Mouse (Mus musculus): ENCODE measurements around the gene Klhl11. TPM values are rescaled to one million over a fixed set of nuclear protein-coding genes. Genes with fewer than 3 reads are reported as not detected.

Gene Klhl11
- polyA plus RNA-seq, 1 experiment from 2014 or later = 10.9 TPM

- TF ChIP-seq CTCF (IDR thresholded peaks at IDR 0.05; ENCODE audit: low read depth) = no peak
- no peaks in the 10 kb centered on the region for H3K9me3 ChIP-seq (ENCODE audit: low read depth, low read length)
- no peak overlapping the region for H3K4me2 ChIP-seq
- H3K9ac ChIP-seq = no peak overlapping the region
- no peak for ATAC-seq (ENCODE audit: insufficient read depth)
- H3K36me3 ChIP-seq (ENCODE audit: insufficient read depth) = peaks cover 47% of the 10 kb centered on the region
- WGBS = 42% methylated on average over 9 of the region's 9 CpGs
- no peak overlapping the region for H3K4me3 ChIP-seq (ENCODE audit: low read depth, low read length)
- peak overlapping the region; percentile 49; the same call in 1 of the 2 replicates for H3K27ac ChIP-seq (ENCODE audit: low read depth)
- no peaks in the 10 kb centered on the region for H3K4me1 ChIP-seq (ENCODE audit: insufficient read depth)
- DNase-seq = peak; percentile 23
- H3K27me3 ChIP-seq (ENCODE audit: insufficient read depth, low read length) = no peaks in the 10 kb centered on the region
These were observed 43.8 kb downstream of the Klhl11 start for GRCm38 (mm10) chr11:100428612-100429199.

DNA sequence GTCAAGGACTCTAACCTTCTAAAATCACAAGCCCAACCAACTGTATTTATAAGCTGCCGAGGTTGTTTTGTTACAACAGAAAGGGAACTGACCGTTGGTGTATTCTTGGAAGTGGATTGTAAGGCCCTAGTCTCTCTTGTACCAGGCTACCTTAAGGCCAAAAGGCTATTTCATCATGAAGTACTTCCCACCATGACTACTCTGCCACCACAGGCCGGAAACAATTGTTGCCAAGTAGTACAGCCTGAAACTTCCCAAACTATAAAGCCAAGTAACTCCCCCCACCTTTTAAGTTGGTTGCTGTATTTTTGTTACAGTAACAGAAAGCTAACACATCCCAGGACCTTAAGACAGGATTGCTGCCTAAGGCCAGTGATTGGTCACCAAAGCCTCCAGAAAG is 45.7 kb downstream of the Klhl11 start:
- Histone ChIP-seq H3K36me3 (ENCODE audit: insufficient read depth) (peaks cover 54% of the 10 kb centered on the region), H3K9me3 (ENCODE audit: low read depth, low read length) (no peaks in the 10 kb centered on the region), H3K9ac (no peak overlapping the region), H3K4me1 (ENCODE audit: insufficient read depth) (no peaks in the 10 kb centered on the region), H3K4me2 (no peak overlapping the region), H3K27ac (ENCODE audit: low read depth) (no peak overlapping the region), H3K4me3 (ENCODE audit: low read depth, low read length) (no peak overlapping the region), H3K27me3 (ENCODE audit: insufficient read depth, low read length) (no peaks in the 10 kb centered on the region)
- WGBS = 80% methylated on average over 3 of the region's 3 CpGs
- no peak for ATAC-seq (ENCODE audit: insufficient read depth)
- TF ChIP-seq CTCF (IDR thresholded peaks at IDR 0.05; ENCODE audit: low read depth) = no peak
- no peak for DNase-seq

GRCm38 (mm10) chr11:100425851-100426250 is 46.7 kb downstream of the Klhl11 start:
- ATAC-seq (ENCODE audit: insufficient read depth) (peak; percentile 50; the same call in 1 of the 2 replicates), DNase-seq (peak; percentile 69)
- H3K4me3 ChIP-seq (ENCODE audit: low read depth, low read length) = no peak overlapping the region
- H3K4me2 ChIP-seq = no peak overlapping the region
- no peaks in the 10 kb centered on the region for H3K9me3 ChIP-seq (ENCODE audit: low read depth, low read length)
- peak; percentile 69 for TF ChIP-seq CTCF (IDR thresholded peaks at IDR 0.05; ENCODE audit: low read depth)
- no peaks in the 10 kb centered on the region for H3K27me3 ChIP-seq (ENCODE audit: insufficient read depth, low read length)
- H3K36me3 ChIP-seq (ENCODE audit: insufficient read depth) = peaks cover 60% of the 10 kb centered on the region
- H3K9ac ChIP-seq = no peak overlapping the region
- H3K4me1 ChIP-seq (ENCODE audit: insufficient read depth) = no peaks in the 10 kb centered on the region
- 26% methylated on average over 7 of the region's 7 CpGs for WGBS
- no peak overlapping the region for H3K27ac ChIP-seq (ENCODE audit: low read depth)

DNA sequence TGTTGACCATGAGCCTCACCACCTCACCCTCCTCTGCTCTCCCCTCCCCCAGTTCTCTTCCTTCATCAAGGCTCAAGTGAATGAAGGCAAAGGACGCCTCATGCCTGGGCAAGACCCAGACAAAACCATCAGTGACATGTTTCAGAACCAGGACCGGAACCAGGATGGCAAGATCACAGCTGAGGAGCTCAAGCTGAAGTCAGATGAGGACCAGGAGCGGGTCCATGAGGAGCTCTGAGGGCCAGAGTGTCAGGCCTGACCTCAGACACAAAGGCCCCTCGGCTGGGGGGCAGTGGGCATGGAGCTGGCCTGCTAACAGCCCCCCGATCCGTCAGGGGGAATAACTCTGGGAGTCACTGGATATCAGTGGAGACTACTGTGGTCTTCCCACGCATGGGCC is 48.7 kb downstream of the Klhl11 start:
- WGBS = 88% methylated on average over 7 of the region's 7 CpGs
- peaks cover 58% of the 10 kb centered on the region for H3K36me3 ChIP-seq (ENCODE audit: insufficient read depth)
- no peak for TF ChIP-seq CTCF (IDR thresholded peaks at IDR 0.05; ENCODE audit: low read depth)

GRCm38 (mm10) chr11:100421537-100421936 is 51.0 kb downstream of the Klhl11 start:
- Histone ChIP-seq H3K9me3 (ENCODE audit: low read depth, low read length) (no peaks in the 10 kb centered on the region), H3K4me3 (ENCODE audit: low read depth, low read length) (no peak overlapping the region), H3K4me2 (no peak overlapping the region), H3K4me1 (ENCODE audit: insufficient read depth) (no peaks in the 10 kb centered on the region), H3K27me3 (ENCODE audit: insufficient read depth, low read length) (no peaks in the 10 kb centered on the region), H3K36me3 (ENCODE audit: insufficient read depth) (peaks cover 58% of the 10 kb centered on the region), H3K9ac (no peak overlapping the region), H3K27ac (ENCODE audit: low read depth) (no peak overlapping the region)
- ATAC-seq (ENCODE audit: insufficient read depth) (no peak), DNase-seq (no peak)
- TF ChIP-seq CTCF (IDR thresholded peaks at IDR 0.05; ENCODE audit: low read depth) = no peak
- WGBS = 83% methylated on average over 8 of the region's 8 CpGs

More for the DNA sequence above, 48.7 kb downstream of the Klhl11 start:
- no peaks in the 10 kb centered on the region for H3K27me3 ChIP-seq (ENCODE audit: insufficient read depth, low read length)
- no peak overlapping the region for H3K4me3 ChIP-seq (ENCODE audit: low read depth, low read length)
- DNase-seq = no peak
- no peaks in the 10 kb centered on the region for H3K9me3 ChIP-seq (ENCODE audit: low read depth, low read length)
- no peaks in the 10 kb centered on the region for H3K4me1 ChIP-seq (ENCODE audit: insufficient read depth)
- H3K27ac ChIP-seq (ENCODE audit: low read depth) = no peak overlapping the region
- no peak overlapping the region for H3K9ac ChIP-seq
- no peak for ATAC-seq (ENCODE audit: insufficient read depth)
- no peak overlapping the region for H3K4me2 ChIP-seq

DNA sequence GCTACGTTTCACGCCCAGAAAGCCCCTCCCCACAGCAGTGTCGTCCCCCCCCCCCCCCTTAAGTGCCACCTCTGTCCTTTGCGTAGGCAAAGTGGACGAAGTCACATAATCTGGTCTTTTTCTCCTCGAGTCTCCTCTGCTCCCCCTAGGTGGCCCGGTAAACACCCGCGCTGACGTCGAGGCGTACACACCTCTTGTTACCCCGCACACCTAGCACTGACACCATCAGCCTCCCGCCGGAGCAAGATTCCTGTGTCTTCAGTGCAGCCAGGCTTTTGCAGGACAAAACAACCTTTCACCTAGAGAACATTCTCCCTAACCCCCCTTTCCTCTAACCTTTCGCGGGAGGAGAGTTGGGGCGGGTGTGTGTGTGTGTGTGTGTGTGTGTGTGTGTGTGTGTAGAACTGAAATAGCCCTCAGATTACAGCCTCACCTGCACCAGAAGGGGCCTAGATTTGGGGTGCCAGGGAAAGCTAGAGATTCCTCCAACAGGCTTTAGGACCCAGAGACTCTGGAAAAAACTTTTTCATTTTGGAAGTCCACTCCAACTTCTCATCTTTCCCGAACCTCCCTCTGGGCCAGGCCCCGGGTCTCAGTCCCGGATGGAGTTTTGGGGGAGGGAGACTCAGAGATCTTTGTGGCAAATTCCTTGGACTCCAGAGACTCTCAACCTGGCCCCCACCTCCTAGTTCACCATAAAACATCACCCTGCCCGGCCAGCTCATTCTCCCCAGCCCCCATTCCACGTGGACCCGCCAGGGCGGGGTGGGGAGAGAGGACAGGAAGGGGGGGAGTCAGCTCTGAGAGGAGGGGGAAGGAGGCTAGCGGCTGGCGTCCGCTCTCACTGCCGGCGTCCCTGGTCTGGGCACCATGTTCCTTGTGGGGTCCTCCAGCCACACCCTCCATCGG is 57.4 kb downstream of the Klhl11 start, which contains the start of gene Fkbp10:
Gene Fkbp10 (plus strand): TSS at position 784 of the 909 bp plus-strand sequence.
- Histone ChIP-seq H3K4me3 (ENCODE audit: low read depth, low read length) (peak within 1 kb of the TSS; percentile 73), H3K27me3 (ENCODE audit: insufficient read depth, low read length) (no peaks in the 10 kb centered on the region), H3K4me1 (ENCODE audit: insufficient read depth) (peaks cover 13% of the 10 kb centered on the region), H3K9ac (peak within 1 kb of the TSS; percentile 83), H3K9me3 (ENCODE audit: low read depth, low read length) (no peaks in the 10 kb centered on the region), H3K36me3 (ENCODE audit: insufficient read depth) (peaks cover 24% of the 10 kb centered on the region), H3K4me2 (peak within 1 kb of the TSS; percentile 86), H3K27ac (ENCODE audit: low read depth) (peak within 1 kb of the TSS; percentile 97)
- DNase-seq (peak; percentile 82), ATAC-seq (ENCODE audit: insufficient read depth) (peak; percentile 47)
- 0 out of 2 replicates have a peak, but pooled peaks have one; percentile 1 for TF ChIP-seq CTCF (IDR thresholded peaks at IDR 0.05; ENCODE audit: low read depth)
- WGBS = under 1% methylated on average over 30 of the region's 31 CpGs
